Mouse (Mus musculus) WW6 (cell line): Measurements from ENCODE around the gene Yes1.
A peak's percentile ranks its signal among the peaks of the same experiment; 100 is the strongest.
"Not testable (repeated sequence)": the region's sequence is repeated elsewhere in the genome, so short reads cannot be mapped to it uniquely, and the experiment has no call there.

Experiments
- DNase-seq: peaks from one replicate; pipeline ENCODE4 v3.0.0-alpha.2; 2013; ENCODE audit warnings: low read depth, low spot score

The Yes1 gene

DNA sequence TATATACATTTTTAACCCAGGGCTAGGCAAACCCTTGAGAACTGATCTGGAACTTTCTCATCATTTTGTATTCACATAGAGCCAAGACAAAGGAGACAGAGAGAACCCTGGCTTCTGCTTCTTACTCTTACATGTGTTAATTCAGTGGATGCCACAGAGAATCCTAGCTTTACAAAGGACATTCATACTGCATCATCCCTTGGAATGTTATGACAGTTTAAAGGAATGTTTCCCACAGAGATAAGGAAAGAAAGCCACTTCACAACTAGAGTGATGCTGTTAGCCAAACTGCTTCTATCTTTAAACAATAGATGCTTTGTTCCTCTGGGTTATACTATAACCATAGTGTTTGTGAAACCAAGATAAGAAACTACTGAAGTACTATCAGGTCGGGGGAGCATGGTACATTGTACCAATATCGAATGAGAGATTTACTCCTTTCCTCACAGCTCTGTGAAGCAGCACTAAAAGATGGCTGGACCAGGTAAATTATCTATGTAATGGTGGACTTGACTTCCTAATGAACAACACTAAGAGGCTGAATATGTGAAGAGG lies 95.3 kb downstream of the Yes1 start:
- no peak for DNase-seq

DNA sequence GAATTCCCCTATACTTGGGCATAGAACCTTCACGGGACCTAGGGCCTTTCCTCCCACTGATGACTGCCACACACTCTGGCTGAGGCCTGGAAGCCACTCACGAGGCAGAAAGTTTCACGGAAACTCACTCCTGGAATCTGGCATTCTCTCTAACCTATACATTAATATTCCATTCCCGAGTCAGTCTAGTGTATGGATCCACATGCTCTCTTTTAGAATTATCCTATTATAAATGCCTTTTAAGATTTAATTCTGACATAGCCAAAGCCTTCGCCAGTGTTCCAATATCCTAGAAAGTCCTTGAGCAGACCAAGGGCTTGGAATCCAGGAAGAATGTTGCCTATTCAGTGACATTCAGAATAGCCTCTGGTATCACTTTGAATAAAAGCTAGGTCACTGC lies 100.5 kb downstream of the Yes1 start:
- DNase-seq, result no peak

DNA sequence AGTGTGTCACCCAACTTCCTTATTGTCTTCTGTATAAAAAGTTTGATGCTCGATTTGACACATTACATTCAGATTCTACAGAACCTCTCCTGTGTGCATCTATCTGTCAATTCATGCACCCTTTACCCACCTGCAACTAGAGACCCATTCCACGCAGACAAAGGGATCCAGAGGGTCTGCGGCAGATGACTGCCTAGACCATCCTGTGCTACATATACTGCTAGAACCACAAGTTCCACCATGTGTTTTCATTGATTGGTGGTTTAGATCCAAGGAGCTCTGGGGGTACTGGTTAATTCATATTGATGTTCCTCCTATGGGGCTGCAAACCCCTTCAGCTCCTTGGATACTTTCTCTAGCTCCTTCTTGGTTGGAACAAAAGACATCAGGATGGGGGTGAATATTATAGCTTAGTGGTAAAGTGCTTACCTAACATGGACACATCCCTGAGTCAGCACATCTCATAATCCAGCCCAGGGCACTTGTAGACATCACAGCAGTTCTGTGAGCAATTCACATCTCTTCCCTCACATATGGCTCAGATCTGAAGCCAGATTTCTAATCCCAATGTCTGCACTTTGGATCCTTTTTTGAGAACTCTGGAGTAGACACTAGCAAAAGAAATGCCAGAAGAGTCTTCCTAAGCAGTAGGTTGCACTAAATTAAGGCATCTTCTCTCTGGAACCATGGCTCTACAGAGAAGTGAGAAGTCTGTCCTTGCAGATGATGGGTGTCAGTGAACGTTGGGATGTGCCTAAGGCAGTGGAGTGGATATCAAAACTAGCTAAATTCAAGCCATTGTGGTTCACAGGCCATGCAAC lies 101.5 kb downstream of the Yes1 start:
- peak; percentile 28 for DNase-seq

DNA sequence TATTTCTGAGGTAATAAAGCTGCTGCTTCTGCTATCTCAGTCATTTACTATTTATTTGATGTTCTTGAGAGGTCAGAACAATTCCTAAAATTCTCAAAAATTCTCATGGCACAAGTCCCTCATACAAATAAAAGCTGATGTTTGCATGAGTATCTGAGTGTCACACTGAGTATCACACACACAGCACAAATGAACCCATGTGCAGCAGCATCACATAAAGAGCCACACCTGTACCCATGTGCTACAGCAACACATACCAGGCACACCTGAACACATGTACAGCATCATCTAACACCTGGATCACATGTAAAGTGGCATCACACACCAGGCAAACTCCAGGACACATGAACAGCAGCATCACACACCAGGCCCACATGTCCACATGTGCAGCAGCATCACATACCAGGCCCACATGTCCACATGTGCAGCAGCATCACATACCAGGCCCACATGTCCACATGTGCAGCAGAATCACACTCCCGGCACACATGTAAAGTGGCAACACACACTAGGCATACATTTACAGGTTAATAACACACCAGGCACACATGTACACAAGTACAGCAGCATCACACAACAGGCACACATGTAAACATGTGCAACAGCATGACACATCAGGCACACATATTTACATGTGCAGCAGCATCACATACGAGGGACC lies 102.2 kb downstream of the Yes1 start:
- no peak for DNase-seq

DNA sequence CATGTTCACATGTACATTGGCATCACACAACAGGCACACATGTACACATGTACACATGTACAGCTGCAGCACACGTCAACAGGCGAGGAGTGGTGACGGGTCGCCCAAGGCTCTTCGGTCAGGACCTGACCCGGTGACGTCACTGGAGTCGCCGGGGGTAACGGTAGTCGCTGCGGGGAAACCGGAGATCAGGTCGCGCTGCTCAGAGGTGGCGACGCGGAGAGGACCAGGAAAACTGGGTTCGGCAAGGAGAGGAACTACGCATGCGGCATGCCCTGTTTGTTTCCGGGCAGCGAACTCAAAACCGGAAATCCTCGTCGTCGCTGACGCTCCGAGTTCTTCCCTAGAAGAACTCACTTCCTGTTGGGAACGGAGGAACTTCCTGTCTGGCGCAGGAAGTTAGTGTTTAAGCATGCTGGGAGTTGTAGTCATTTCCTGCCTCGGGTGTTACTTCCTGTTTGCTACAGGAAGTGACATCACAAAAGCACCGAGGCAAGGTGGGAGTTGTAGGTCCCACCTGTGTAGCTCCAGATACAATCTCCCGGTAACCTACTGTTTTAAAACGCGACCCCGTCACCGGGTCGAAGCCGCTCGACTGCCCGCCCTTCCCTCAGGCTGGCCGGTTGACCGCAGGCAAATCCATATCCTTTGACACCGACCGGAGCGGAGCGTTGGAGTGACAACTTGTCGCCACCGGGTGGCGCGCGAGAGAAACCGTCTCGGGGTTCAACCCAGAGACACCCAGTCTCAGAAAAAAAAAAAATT lies 102.9 kb downstream of the Yes1 start:
- DNase-seq, result peak; percentile 90

DNA sequence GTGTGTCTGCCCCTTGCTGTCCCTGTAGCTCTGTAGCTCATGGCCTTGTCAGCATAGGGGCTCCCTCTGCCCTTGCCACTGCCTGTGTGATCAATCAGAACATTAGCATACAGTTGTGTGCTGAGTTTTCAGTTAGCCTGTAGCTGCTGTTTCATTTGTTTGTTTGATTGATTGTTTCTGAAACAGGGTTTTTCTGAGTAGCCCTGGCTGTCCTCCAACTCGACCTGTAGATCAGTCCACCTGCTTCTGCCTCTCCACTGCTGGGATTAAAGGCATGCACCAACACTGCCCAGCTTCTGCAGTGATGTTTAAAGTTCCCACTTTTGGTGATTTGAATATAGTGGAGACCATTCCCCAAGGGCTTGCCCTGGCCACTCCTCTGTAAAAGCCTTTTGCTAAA lies 106.8 kb downstream of the Yes1 start:
- DNase-seq, result no peak

DNA sequence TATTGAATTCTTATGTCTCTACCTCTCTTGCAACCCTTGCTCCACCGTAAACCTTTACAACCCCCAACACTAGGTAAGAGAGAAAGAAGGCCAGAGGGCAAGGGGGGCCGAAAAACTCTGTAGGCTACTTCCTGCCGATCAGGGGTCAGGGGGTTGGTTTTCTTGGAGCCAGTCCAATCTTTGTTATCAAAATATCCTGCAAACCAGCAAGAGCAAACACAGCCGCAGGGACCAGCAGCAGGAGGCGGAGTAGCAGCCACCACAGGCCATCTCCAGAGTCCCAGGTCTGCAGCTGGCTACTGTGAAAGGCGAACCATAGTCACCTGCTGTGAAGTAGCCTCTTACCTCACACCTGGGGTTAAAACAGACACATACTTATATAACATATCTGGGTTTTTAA lies 107.9 kb downstream of the Yes1 start:
- no peak for DNase-seq

DNA sequence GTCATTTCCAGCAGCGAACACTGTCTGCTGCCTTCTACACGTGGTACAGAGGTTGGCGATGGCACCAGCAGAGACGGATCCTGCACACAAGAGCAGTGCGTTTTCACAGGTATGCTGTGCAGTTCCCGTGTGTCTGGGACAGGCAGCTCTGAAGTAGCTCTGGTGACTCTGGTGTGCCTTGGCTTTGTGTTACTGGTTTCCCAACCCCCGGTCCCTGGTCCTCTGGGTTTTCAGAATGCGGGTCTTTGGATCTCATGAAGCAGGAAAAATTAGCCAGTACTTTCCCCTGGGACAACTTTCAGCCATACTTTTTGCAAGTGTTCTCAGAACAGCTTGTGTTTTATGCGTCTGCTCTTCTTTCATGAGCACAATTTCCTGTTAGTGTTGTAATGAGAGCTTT lies 109.4 kb downstream of the Yes1 start:
- no peak for DNase-seq

DNA sequence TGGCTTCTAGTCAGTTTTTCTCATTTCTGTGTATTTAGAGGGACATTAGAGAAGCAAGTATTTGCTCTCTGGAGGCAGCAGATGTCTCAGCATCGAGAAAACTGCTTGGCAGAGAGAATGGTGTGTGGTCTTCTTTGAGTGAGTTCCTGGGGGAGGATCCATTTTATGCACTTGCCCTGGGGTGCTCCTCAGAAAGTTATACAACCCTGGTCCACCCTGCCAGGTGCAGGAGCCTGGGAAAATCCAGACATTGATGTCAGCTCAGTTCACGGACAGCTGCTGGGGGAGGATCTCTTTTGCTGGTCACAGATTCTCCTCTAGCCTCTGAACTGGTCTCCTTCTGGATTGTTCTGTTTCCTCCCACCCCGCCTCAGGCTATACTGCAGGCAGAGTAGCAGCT lies 110.3 kb downstream of the Yes1 start:
- DNase-seq, result no peak

DNA sequence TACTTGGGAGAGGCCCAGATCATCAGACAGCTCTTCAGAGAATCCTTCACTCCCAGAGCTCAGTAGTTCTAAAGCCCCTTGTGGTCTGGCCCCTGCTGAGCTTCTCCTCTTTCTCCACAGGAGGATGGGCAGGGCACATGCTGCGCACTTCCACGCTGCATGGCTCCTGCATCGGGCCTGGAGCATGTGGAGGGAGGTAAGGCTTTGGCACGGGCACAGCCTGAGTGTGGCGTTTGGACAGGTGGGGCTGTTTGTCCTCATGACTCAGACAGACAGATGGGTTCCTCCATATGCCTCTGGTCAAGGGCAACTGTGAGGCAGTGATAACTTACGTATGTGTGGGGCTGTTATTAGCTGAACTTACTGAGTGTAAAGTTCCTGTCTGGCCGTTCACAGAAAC lies 111.3 kb downstream of the Yes1 start:
- DNase-seq, result no peak

DNA sequence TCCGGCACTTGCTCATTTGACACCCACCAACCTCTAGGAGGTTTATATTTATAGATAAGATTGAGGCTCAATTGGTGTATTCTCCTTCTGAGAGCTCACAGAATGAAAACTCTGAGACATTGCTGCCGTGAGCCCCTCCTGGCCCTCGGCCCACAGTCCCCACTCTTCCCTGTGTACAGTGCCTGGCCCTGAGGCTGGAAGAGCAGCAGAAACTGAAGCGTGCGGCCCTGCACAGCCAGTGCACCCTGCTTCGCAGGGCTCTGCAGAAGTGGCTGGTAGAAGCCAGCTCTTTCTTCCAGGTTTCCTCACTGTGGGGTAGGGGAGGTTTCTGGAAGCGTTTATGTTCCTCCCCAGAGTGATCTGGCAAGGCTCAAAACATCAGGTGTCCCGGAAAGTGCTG lies 111.7 kb downstream of the Yes1 start:
- DNase-seq, result not testable (repeated sequence)

DNA sequence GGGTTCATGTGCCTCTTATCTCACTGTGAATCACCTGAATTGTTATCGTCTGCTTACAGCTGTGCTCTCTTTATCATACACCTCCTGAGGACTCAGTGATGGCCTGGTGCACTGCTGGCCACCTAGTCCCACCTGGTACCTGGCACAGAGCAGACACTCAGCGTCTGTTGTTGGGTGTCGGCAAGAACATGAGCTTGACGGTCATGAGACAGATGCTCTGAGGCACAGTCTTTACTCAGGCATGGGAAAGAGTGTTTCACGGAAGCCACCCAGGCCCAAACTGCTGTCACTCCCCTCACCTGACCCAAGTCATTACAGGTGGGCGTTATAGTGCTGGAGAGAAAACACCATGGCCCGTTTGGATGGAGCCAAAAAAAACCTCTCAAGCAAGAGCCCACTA lies 113.0 kb downstream of the Yes1 start:
- no peak for DNase-seq

DNA sequence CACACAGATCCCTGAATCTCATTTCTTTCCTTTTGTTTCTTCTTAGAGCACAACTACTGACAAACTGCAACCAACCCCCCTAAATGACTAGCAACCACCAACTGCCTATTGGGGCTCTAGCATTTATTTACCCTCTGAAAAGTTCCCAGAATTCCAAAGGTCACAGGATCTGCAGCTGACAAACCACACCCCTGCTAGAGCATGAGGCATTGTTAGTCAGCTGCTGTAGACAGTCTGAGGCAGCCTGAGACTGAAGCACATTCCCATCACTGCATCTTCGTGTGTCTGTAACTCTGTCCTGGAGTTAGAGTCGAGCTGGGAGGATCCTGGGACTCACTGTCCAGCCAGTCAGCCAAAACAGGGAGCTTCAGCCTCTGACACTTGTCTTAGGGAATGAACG lies 114.4 kb downstream of the Yes1 start:
- not testable (repeated sequence) for DNase-seq

DNA sequence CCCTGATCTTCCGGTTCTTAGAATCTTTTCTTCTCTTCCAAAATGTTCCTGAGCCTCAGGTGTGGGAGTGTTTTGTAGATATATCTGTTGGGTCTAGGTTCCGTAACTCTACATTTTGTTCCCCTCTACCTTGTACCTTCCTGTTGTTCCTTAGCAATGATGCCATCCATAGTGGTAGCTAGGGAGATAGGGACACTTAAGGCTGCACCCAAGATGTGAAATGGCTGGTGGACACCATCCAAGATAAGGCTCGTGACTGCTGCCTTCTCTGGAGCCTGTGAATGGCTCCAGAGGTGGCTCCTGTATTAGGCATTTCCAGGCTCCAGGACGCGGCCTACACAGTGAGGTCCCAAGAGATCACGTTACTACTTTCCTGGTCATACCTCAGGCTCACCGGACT lies 117.3 kb downstream of the Yes1 start:
- DNase-seq, result no peak

DNA sequence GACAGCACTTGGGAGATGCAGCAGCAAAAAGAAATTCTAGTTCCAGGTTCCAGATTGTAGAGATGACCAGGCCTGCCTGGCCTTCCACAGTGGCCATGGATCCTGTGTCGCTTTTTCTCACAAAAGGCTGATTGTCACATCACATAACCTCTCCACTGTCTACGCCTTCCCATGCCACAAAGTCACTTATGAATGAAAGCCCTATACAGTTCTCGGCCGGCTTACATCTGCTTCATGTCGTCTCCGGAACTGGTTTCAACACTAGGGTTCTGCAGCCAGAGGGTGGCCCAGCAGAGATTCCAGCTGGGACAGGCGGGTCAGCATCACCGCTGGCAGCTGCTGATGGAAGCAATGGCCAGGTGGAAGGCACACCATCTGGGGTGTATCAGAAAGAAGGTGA lies 117.9 kb downstream of the Yes1 start:
- no peak for DNase-seq

DNA sequence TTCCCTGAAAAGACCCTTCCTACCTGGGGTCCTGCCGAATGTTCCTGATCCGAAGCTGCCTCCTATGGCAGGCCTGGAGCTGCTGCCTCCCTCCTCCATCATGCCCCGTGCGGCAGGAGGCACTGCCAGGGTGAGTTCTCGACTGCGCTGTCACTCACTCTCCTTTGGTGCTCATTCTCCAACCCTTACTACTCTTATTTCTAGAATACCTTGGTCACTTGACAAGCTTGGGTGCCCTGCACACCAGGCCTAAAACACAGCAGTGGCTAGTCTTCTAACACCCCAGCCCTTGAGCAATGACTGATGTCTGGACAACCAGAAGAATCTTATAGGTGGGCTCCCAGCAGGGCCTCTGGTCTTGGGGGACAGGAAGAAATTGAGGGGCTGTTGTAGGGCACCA lies 122.9 kb downstream of the Yes1 start:
- DNase-seq, result not testable (repeated sequence)

DNA sequence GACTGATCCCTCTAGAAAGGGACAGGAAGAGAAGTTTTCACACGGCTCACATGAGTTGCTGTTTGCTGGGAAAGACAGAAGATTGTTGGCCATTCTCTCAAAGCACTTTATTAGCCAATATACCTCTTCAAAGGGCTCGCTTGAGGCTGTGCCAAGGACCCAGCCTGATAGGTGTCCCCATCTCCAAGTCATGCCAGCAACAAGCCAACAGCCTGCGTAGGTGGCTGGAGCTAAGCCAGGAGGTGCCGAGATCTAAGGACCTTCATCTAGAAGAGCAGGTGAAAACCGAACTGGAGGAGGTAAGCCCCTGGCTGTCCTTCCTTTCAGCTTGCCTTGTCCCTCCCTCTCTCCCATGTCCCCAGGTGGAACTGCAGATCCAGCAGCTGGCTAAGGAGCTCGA lies 124.8 kb downstream of the Yes1 start:
- DNase-seq, result no peak
